Mouse (Mus musculus) adrenal gland, postnatal 10 days (tissue): Measurements from ENCODE around the gene Zfp619. TPM values are rescaled to one million over a fixed set of nuclear protein-coding genes. Genes with fewer than 3 reads are reported as not detected.
"Not testable (repeated sequence)": the region's sequence is repeated elsewhere in the genome, so short reads cannot be mapped to it uniquely, and the experiment has no call there.

Experiments used
- DNase-seq: peaks from one replicate; pipeline ENCODE4 v3.0.0; 2021; ENCODE audit warnings: mixed read lengths
- long read RNA-seq, 2 experiments: library from polyadenylated mRNA; stranded (forward); transcript quantifications; one replicate each; pipeline ENCODE4 v2.0.0; 2021
- total RNA-seq, 2 experiments: library from RNA; stranded (reverse); gene quantifications; 2 replicates each; pipeline ENCODE4 v1.2.3; 2021

Gene Zfp619
- total RNA-seq: 1 to 10 TPM; 2.0 to 2.7 TPM
- long read RNA-seq, experiment 1: 0 reads
- long read RNA-seq, experiment 2, partial matches to known transcripts: 0 of 2 reads
- long read RNA-seq, experiment 2, other reads (novel, unspliced or antisense): 2 of 2 reads

GRCm38 (mm10) chr7:39517616-39518177 lies at the start of gene Zfp619:
Gene Zfp619, plus strand, starts transcription at chr7:39517766.
- peak; percentile 95 for DNase-seq

- no peak for DNase-seq
These were observed 38.6 kb upstream of the Zfp619 start for GRCm38 (mm10) chr7:39479013-39479412.

- DNase-seq: no peak
These were observed 33.2 kb upstream of the Zfp619 start for GRCm38 (mm10) chr7:39484384-39484783.

- DNase-seq: peak; percentile 8
These were observed 30.3 kb upstream of the Zfp619 start for GRCm38 (mm10) chr7:39487159-39487853.

GRCm38 (mm10) chr7:39487854-39488205 lies 29.7 kb upstream of the Zfp619 start:
- no peak for DNase-seq

- DNase-seq: no peak
These were observed 22.9 kb upstream of the Zfp619 start for GRCm38 (mm10) chr7:39494646-39495045.

- no peak for DNase-seq
These were observed 13.5 kb upstream of the Zfp619 start for GRCm38 (mm10) chr7:39504100-39504499.

GRCm38 (mm10) chr7:39518362-39518761 lies 796 bp downstream of the Zfp619 start:
- DNase-seq: peak; percentile 24

- DNase-seq: no peak
These were observed 6.3 kb downstream of the Zfp619 start for GRCm38 (mm10) chr7:39523703-39524424.

GRCm38 (mm10) chr7:39543151-39543550 lies 25.6 kb downstream of the Zfp619 start:
- DNase-seq: peak; percentile 20

- DNase-seq: peak; percentile 85
These were observed 26.9 kb downstream of the Zfp619 start for GRCm38 (mm10) chr7:39544242-39545111.

GRCm38 (mm10) chr7:39545134-39545533 lies 27.6 kb downstream of the Zfp619 start:
- no peak for DNase-seq

- DNase-seq: peak; percentile 66
These were observed 31.8 kb downstream of the Zfp619 start for GRCm38 (mm10) chr7:39549336-39549735.

- DNase-seq: peak; percentile 96
These were observed 34.7 kb downstream of the Zfp619 start for GRCm38 (mm10) chr7:39551976-39552891.

- peak; percentile 13 for DNase-seq
These were observed 35.4 kb downstream of the Zfp619 start for GRCm38 (mm10) chr7:39552993-39553392.

GRCm38 (mm10) chr7:39553871-39554270 lies 36.3 kb downstream of the Zfp619 start:
- DNase-seq: no peak

- no peak for DNase-seq
These were observed 62.5 kb downstream of the Zfp619 start for GRCm38 (mm10) chr7:39580066-39580465.

- no peak for DNase-seq
These were observed 63.0 kb downstream of the Zfp619 start for GRCm38 (mm10) chr7:39580601-39581000.

GRCm38 (mm10) chr7:39586834-39587233 lies 69.3 kb downstream of the Zfp619 start:
- DNase-seq: not testable (repeated sequence)

- no peak for DNase-seq
These were observed 70.5 kb downstream of the Zfp619 start for GRCm38 (mm10) chr7:39588037-39588436.

- DNase-seq: peak; percentile 52
These were observed 71.0 kb downstream of the Zfp619 start for GRCm38 (mm10) chr7:39588471-39589041.
